Mouse (Mus musculus) lung, adult 18-20 months (tissue): ENCODE measurements around the gene Cd59b.
"Not testable (repeated sequence)": the region's sequence is repeated elsewhere in the genome, so short reads cannot be mapped to it uniquely, and the experiment has no call there.

ENCODE experiments used
- DNase-seq, 2 experiments: peaks; one replicate each; pipeline ENCODE4 v3.0.0; 2022; ENCODE audit warnings: mixed read lengths in 2 of 2

The Cd59b gene

DNA sequence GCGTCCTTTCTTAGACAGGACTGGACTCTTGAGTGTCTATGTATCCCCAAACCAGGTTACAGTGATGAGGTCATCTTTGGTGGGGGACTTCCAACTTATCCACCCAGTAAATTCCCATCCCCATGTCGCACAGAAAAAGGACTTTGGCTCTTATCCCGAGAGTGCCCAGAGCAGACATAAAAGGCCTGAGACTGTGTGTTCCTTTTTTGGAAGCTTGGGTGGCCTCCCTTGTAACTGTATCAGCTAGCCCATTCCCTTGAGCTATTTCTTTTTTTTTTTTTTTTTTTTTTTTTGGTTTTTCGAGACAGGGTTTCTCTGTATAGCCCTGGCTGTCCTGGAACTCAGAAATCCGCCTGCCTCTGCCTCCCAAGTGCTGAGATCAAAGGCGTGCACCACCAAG lies 4.1 kb upstream of the Cd59b start, which contains the start of gene Gm10912:
Gene Gm10912 (plus strand): TSS at position 301 of the 400 bp plus-strand sequence.
- not testable (repeated sequence) for DNase-seq

DNA sequence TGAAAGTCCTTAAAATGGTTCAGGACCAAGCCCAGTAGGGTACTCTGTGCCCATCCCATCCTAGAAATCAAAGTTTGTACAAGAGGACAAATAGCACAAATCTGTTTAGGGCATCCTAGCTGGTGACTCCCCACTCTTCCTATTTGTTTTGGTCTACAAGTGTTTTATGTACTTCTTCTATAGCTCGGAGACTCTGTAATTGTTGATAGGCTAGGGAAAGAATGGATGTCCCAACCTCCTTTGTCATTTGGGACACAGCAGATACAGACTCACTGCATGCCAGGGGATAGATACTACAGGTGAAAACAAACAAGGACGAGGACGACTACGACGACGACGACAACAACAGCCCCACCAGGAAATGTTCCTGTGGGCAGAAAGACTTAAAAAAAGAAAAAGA lies 1.2 kb upstream of the Cd59b start, which contains the start of gene Gm10799:
Gene Gm10799 (minus strand): TSS at position 101 of the 400 bp plus-strand sequence.
- not testable (repeated sequence) for DNase-seq

DNA sequence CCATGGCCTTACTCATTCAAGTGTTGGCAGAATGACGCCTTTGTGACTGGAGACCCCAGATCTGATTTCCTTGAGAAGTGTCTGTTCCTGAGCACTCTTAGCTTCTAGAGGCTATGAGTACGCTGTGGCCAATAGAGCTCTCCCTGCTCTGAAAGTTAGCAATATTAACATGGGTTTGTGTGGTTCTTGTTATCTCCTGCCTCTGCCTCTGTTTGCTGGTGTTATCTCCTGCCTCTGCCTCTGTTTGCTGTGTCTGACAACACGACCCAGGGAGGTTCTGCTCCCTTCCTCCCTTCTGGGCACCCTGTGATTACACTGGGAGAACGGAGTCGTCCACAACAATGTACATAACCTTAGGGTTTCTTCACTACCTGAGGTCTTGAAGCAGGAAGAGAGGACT lies 8.6 kb downstream of the Cd59b start:
- DNase-seq, result not testable (repeated sequence)

DNA sequence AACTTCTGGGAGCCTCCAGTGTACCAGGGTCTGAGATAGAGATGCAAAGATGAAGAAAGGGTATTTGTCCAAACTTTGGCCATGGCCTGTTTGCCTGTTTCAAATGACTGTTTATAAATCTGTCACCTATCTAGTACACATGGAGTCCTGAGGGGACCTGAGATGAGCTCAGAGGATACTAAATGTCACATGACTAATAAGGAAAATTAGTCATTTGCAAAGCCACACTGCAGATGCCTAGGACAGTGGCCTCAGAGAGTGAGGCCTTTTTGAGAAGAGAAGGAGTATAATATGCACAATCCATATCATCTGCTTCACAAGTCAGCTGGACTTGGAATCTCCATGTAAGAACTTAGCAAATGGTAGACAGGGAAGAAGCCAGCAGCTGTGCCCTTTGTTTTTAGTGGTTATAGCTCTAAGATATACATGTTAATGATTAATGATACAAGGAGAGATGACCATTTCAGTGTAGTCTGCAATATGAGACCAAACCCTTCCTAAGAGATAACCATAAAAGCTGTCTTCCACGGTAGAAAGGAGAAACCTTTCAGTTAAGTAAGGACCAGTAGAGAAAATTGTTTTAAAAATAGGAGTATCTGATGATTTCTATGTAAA lies 11.9 kb downstream of the Cd59b start:
- not testable (repeated sequence) for DNase-seq

DNA sequence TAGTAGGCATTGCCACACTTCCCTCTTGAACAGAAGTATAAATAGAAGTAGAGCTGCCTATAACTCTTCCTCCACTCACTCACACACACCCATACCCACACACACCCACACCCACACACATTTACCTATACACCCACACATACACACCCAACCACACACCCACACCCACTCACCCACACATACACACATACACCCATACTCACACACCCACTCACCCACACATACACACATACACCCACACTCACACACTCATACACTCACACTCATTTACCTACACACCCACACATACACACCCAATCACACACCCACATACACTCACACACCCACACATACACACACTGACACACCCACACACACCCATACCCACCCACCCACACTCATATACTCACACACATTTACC lies 12.8 kb downstream of the Cd59b start:
- no peak for DNase-seq

DNA sequence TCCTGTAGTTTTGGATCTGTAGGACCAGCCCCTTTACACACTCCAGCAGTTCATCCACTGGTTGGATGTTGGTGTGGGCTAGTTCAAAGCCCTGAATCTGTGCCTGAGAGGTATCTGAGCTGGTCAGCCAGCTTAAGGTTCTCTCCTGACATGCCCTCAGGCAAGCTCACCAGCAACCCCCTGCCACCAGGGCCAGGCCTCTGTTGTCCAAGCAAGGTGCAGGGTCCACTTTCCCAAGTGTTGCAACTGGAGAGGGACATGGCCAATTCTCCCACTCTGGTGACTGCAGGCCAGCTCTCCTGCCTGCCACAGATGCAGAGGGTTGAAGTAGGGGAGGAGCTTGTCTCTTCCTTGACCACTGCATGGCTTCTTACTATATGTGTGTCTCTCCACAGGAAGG lies 14.4 kb downstream of the Cd59b start:
- DNase-seq, result not testable (repeated sequence)

DNA sequence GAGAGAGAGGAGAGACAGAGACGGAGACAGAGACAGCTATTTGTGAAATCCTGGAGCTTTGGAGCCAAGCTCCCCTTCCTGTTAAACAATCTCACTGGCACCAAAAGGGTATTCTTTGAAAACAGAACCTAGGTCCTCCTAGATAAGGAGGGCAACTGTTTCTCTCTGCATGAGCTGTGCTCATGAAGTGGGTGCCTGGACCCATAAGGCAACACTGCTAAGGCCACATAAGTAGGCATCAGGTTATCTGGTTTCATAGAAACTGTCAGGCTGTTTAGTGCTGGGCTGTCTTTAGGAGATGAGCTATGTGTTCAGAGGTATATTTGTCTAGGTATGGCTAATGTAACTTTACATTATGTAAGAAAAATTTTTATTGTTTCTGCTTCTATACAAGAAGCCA lies 17.9 kb downstream of the Cd59b start:
- DNase-seq, result not testable (repeated sequence)

DNA sequence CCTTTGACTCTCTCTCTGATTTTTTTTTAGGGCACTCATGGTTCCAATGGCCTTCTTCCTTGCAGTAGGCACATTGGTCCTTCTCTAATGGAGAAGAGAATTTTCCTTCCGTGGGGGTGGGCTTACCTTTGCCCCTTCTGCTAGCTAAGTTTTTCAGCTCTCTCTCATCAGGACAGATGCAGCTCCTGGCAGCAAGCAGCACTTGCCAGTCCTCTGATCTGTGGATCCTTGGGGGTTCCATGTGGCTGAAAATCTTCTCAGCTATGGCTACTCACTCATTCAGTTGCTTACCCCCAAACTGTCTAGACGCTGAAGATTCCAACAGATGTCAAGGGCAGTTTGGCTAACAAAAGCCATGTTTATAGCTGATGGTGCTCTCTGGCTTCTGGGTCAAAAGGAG lies 23.7 kb downstream of the Cd59b start:
- DNase-seq, result no peak

DNA sequence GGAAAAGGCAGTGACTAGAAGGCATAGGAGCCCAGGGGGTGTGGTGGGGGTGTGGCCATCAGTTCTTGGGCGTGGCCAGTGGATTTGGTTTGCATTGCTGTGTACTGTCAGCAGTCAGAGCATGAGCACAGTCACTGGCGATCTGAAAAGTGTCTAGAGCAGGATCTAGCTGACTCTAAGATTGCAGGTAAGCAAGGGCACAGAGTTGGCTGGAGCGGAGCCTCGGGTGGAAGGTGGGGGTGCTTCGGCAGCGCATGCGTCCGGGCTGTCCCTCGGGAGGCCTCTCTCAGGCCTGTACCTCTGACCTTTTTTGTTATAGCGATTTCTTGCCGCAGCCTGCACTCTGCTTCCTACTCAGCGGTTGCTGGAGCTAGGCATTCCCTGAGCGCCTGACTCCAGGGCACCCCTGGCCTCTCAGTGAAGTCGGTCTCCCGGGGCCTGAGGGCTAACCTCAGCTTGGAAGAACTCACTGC lies 26.1 kb downstream of the Cd59b start, which contains the start of gene Cd59a:
Gene Cd59a (plus strand): TSS at position 61 of the 473 bp plus-strand sequence.
- peak; percentile 82 to 88 for DNase-seq

DNA sequence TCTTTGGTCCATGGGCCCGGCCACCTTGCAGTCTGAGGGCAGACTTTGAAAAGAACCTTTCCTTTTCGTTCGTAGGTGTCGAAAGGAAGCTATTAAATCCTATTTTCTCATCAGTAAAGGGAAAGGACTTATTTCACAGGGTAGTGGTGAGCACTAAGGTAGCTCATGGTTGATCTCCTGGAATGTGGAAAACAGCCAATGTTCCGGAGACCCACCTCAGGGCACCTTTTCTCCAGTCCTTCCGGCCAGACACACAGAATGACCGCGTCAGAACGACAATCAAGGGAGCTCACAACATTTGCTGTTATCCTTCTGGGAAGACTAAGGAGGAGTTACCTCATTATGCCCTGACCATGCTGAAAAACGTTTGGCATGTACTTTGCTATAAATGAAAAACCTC lies 26.6 kb downstream of the Cd59b start:
- DNase-seq, result no peak

DNA sequence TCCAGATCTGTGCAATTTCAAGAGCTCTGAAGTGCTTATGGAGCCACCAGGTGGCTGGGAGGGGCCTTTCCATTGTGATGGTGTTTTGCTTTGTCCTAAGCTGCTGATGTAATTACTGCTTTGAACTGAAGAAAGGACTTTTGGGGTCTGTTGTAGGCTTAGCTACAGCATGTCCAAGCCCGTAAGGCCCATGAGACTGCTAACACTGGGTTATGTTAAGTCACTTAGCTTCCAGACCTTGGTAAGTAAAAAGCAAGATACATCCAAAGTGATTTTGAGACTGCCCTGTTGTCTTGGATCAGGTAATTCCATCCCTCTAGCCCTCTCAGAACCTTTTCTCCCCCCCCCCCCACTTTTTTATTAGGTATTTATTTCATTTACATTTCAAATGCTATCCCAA lies 27.1 kb downstream of the Cd59b start:
- DNase-seq, result not testable (repeated sequence)

DNA sequence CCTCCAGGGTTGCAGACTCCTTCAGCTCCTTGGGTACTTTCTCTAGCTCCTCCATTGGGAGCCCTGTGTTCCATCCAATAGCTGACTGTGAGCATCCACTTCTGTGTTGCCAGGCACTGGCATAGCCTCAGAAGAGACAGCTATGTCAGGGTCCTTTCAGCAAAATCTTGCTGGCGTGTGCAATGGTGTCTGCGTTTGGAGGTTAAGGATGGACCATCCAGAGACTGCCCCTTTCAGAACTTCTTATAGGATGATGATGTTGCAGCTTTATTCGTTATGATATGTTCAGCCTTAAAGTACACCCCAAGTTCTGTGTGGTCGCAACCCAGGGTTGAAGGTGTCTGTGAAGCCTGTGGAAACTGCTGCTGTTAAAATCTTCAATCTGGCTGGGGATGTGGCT lies 27.7 kb downstream of the Cd59b start:
- not testable (repeated sequence) for DNase-seq

DNA sequence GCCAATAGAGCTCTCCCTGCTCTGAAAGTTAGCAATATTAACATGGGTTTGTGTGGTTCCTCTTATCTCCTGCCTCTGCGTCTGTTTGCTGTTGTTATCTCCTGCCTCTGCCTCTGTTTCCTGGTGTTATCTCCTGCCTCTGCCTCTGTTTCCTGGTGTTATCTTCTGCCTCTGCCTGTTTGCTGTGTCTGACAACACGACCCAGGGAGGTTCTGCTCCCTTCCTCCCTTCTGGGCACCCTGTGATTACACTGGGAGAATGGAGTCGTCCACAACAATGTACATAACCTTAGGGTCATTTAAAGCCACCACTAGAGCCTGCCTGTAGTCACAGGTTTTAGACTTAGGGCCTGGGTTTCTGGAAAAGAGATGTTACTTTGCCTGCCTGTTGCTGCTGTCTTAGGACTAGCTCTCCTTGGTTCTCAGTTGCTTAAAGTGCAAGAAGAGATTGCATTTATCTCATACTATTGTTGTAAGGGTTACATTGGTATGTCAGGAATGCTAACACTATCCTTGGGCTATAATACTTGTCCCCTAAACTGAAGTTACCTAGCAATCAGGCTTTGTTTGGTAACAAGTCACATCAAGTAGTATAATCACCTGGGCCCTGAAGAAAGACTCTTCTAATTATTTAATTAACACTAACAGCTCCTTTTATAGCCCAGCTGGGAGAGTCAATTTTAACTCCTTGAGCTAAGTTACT lies 29.0 kb downstream of the Cd59b start:
- DNase-seq, result no peak

DNA sequence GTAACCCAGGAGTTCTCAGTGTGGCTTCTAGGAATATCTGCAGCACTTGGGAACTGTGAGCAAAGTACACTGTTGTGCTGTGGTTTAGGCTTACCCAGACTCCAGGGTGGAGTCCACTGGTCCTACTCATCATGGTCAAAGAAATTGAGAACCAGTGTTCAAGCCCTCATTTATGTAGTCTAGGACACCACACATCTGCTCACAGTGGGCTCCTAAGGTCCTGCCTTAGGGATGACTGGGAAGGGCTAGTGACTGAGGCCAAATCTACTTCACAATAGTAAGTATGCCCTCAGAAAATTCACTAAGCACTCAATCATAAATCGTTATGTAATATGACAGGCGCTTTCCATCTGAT lies 29.6 kb downstream of the Cd59b start:
- no peak for DNase-seq

DNA sequence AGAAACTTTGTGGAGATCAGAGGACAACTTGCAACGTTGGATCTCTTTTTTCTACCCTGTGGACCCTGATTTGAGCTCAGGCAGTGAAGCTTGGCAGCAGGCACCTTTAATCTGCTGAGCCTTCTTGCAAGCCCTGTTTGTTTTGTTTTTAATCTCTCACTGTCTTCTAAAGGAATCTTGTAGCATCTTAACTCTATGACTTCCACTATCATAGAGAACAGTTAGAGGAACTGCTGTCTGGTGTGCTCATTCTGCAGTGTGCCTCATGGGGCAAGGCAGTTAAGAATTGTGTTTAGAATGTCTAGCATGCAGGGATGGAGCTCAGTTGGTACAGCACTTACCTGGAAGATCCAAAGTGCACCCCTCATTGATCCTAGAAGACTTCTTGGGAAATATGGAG lies 30.3 kb downstream of the Cd59b start:
- no peak for DNase-seq

DNA sequence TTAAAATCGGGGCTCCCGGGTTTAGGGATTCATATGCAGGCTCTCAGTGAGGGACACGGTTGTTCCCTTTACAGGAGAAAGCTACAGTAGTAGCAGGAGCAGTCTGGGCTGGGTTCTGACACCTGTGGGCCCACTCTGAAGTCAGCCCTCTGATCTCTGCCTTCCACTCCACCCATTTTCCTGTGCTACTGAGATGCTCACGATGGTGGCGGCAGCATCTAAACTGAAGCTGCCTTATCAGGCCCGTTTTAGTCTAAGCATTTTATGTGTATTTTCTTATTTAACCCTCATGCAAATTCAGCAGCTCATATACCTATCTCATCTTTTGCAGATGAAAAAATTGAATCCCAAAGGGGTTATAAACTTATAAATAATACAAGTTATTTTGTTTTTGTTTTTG lies 35.2 kb downstream of the Cd59b start:
- DNase-seq, result no peak

DNA sequence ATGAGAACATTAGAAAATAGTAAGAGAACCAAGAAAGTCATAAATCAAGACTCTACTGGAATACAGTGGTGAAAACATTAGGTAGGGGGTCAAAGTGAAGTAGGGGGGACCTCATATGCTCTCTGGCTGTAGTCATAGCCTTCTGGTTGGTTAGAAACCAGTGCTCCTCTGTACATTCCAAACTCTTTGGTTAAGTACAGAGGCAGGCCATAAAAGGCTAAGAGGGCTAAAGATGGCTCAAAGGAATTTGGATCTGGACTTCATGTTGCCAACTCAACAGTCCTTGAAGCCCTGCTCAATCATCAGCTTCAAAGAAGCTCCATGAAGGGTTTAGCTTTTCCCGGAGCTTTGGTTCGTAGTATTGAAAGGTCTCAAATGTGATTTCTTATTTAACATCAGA lies 39.4 kb downstream of the Cd59b start:
- not testable (repeated sequence) for DNase-seq

DNA sequence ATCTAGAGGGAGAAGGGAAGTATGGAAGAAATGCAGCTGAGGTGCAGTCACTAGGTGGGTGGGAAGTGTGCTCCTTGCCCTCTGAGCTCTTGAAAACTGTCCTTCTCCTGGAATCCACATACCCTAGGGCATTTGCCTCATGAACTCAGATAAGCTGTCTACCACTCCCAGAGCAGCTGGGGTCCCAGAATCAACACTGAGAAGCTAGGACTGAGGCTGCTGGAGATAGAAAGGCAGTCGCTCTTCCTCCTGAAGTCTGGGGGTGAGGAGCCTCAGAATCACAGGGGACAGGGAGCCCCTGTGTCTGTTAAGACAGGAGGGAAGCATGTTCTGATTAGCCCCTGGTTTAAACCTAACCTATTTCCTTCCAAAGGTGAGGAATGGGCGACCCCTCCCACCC lies 39.9 kb downstream of the Cd59b start:
- DNase-seq, result no peak

DNA sequence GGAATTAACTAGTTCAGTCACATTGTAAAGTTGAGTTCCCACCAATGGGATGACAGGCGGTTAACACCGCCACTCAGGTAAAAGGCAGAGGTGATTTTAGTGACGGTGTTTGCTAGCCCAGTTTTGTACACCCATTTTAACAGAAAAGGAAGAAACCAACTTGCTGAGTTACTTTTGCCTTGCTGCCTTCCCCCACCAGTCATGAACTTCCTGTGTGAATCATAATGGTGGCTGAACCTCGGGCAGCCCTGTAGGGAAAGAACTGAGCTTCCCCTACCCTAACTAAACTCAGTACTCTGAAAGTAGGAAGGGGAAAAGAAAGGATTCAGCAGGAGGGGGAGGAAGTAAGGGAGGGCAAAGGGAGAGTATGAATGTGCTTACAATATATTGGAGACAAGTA lies 40.4 kb downstream of the Cd59b start:
- no peak for DNase-seq

DNA sequence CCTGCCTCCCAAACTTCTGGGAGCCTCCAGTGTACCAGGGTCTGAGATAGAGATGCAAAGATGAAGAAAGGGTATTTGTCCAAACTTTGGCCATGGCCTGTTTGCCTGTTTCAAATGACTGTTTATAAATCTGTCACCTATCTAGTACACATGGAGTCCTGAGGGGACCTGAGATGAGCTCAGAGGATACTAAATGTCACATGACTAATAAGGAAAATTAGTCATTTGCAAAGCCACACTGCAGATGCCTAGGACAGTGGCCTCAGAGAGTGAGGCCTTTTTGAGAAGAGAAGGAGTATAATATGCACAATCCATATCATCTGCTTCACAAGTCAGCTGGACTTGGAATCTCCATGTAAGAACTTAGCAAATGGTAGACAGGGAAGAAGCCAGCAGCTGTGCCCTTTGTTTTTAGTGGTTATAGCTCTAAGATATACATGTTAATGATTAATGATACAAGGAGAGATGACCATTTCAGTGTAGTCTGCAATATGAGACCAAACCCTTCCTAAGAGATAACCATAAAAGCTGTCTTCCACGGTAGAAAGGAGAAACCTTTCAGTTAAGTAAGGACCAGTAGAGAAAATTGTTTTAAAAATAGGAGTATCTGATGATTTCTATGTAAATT lies 41.6 kb downstream of the Cd59b start:
- DNase-seq, result not testable (repeated sequence)

DNA sequence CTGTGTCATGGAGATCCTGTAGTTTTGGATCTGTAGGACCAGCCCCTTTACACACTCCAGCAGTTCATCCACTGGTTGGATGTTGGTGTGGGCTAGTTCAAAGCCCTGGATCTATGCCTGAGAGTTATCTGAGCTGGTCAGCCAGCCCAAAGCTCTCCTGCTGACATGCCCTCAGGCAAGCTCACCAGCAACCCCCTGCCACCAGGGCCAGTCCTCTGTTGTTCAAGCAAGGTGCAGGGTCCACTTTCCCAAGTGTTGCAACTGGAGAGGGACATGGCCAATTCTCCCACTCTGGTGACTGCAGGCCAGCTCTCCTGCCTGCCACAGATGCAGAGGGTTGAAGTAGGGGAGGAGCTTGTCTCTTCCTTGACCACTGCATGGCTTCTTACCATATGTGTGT lies 43.9 kb downstream of the Cd59b start:
- DNase-seq, result not testable (repeated sequence)

DNA sequence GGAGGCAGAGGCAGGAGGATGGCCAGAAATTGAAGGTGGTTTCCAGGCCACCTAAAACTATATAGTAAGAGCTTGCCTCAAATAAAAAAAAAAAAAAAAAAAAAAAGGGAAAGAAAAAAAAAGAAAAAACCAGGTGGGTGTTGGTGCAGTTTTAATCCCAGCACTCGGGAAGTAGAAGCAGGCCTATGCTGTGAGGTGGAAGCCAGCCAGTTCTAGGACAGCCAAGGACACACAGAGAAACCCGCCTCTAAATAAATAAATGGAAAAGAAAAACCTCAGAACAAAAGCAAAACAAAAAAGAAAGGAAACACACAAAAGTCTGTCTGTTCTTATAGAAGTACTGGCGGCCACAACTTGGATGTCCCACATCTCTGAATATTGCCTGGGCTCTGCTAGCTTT lies 45.2 kb downstream of the Cd59b start:
- DNase-seq, result no peak

DNA sequence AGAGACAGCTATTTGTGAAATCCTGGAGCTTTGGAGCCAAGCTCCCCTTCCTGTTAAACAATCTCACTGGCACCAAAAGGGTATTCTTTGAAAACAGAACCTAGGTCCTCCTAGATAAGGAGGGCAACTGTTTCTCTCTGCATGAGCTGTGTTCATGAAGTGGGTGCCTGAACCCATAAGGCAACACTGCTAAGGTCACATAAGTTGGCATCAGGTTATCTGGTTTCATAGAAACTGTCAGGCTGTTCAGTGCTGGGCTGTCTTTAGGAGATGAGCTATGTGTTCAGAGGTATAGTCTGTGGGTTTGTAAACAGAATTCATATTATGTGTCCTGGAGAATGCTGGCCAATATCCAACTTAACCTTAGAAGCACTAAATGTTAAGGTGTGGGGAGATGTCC lies 47.5 kb downstream of the Cd59b start:
- DNase-seq, result not testable (repeated sequence)

DNA sequence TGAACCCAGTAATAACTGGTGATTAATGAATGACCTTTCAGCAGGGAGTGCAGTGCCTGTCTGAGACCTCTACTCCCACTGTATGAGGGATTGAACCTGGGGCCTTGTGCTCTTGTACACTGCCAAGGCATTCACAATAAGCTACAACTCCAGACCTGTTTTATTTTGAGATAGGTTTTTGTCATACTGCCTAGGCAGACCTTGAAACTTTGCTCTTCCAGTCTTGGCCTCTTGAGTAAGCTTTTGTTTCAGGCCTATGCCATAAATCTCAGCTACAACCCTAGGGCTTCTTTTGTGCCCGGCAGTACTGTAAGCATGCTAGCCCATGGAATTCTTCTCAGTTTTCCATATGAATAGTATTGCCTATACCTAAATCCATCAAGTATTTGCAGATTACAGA lies 49.4 kb downstream of the Cd59b start:
- no peak for DNase-seq
